Mouse (Mus musculus) bone marrow macrophage, adult 2 months (primary cell): Measurements from ENCODE around the gene Ptpro.

Experiments used
- CTCF ChIP-seq: IDR thresholded peaks from 2 replicates; pipeline ENCODE4 v1.5.1; 2012; ENCODE audit warnings: low read depth, mild to moderate bottlenecking, low read length, moderate library complexity
- POLR2A ChIP-seq: IDR thresholded peaks from 2 replicates; pipeline ENCODE4 v1.6.1; 2012; ENCODE audit warnings: mild to moderate bottlenecking, low read depth, low read length, borderline replicate concordance

GRCm38 (mm10) chr6:137482891-137483290 lies 230.8 kb downstream of the Ptpro start:
- TF ChIP-seq CTCF (no peak), POLR2A (no peak)
